Mouse (Mus musculus) stomach, embryonic 15.5 days (tissue): ENCODE data around the gene Gimap1. TPM values are rescaled to one million over a fixed set of nuclear protein-coding genes. Genes with fewer than 3 reads are reported as not detected.
A peak's percentile ranks its signal among the peaks of the same experiment; 100 is the strongest.

ENCODE experiments used
- ATAC-seq: fragments of 200-750 bp; cut with Nextera tagmentation; 2 replicates; pipeline ENCODE4 v1.8.0; 2017; ENCODE audit warnings: low read depth, moderate number of reproducible peaks, moderate TSS enrichment; ENCODE audit not compliant: insufficient read depth, low FRiP score
- H3K27ac ChIP-seq: fragments of 300-500 bp; sonication (generic); 2 replicates; pipeline ENCODE4 v1.5.1; 2015; ENCODE audit warnings: mild to moderate bottlenecking, inconsistent platforms
- H3K27me3 ChIP-seq: fragments of 300-500 bp; sonication (generic); replicated peaks from 2 replicates; pipeline ENCODE4 v1.6.1; 2015; ENCODE audit warnings: inconsistent platforms
- H3K36me3 ChIP-seq: fragments of 300-500 bp; sonication (generic); 2 replicates; pipeline ENCODE4 v1.6.1; 2015; ENCODE audit warnings: inconsistent platforms
- H3K4me1 ChIP-seq: fragments of 300-500 bp; sonication (generic); 2 replicates; pipeline ENCODE4 v1.6.1; 2015; ENCODE audit warnings: inconsistent platforms
- H3K4me2 ChIP-seq: fragments of 300-500 bp; sonication (generic); 2 replicates; pipeline ENCODE4 v1.6.1; 2015; ENCODE audit warnings: mild to moderate bottlenecking, inconsistent platforms
- H3K4me3 ChIP-seq: fragments of 300-500 bp; sonication (generic); replicated peaks from 2 replicates; pipeline ENCODE4 v1.5.1; 2015; ENCODE audit warnings: inconsistent platforms
- H3K9ac ChIP-seq: fragments of 300-500 bp; sonication (generic); 2 replicates; pipeline ENCODE4 v1.6.1; 2015; ENCODE audit warnings: inconsistent platforms
- H3K9me3 ChIP-seq: fragments of 300-500 bp; sonication (generic); 2 replicates; pipeline ENCODE4 v1.6.1; 2016; ENCODE audit warnings: inconsistent platforms
- WGBS: fragments of 180-500 bp; shearing (Covaris S2); methylation state at CpG from one replicate; pipeline ENCODE4 v1.1.7; 2015; 5-methylcytosine and 5-hydroxymethylcytosine counted together
- polyA plus RNA-seq: library from polyadenylated mRNA; unstranded; fragments of >200 nt; fragmentation: Nextera tagmentation; extraction: Ambion mirVana; gene quantifications from 2 replicates; pipeline ENCODE4 v1.2.1, GENCODE M21; 2015

The Gimap1 gene
- polyA plus RNA-seq, 1 experiment from 2014 or later: 21.8 TPM

GRCm38 (mm10) chr6:48741273-48741672 is 2.4 kb downstream of the Gimap1 start:
- peak; percentile 54; the same call in 1 of the 2 replicates for ATAC-seq
- peak overlapping the region; percentile 42; the same call in 1 of the 2 replicates for H3K27ac ChIP-seq
- no peaks in the 10 kb centered on the region for H3K36me3 ChIP-seq
- H3K9ac ChIP-seq: no peak overlapping the region
- 25% methylated on average over 3 of the region's 3 CpGs for WGBS
- H3K4me1 ChIP-seq: peaks cover 12% of the 10 kb centered on the region; the same call in 1 of the 2 replicates
- no peaks in the 10 kb centered on the region for H3K9me3 ChIP-seq
- H3K4me3 ChIP-seq: no peak overlapping the region
- H3K4me2 ChIP-seq: peak overlapping the region; percentile 87; the same call in 1 of the 2 replicates
- H3K27me3 ChIP-seq: no peaks in the 10 kb centered on the region; the same call in 1 of the 2 replicates

GRCm38 (mm10) chr6:48741711-48742206 is 2.9 kb downstream of the Gimap1 start:
- no peaks in the 10 kb centered on the region for H3K9me3 ChIP-seq
- peaks cover 13% of the 10 kb centered on the region; the same call in 1 of the 2 replicates for H3K4me1 ChIP-seq
- peak overlapping the region; percentile 87 for H3K4me2 ChIP-seq
- H3K4me3 ChIP-seq: no peak overlapping the region
- ATAC-seq: peak; percentile 48; the same call in 1 of the 2 replicates
- no peak overlapping the region for H3K9ac ChIP-seq
- no peaks in the 10 kb centered on the region for H3K36me3 ChIP-seq
- 12% methylated on average over 9 of the region's 9 CpGs for WGBS
- peak overlapping the region; percentile 42 for H3K27ac ChIP-seq
- H3K27me3 ChIP-seq: no peaks in the 10 kb centered on the region; the same call in 1 of the 2 replicates

- peak; percentile 25; the same call in 1 of the 2 replicates for ATAC-seq
- peak overlapping the region; percentile 42 for H3K27ac ChIP-seq
These were observed 3.8 kb downstream of the Gimap1 start for GRCm38 (mm10) chr6:48742422-48743351.

GRCm38 (mm10) chr6:48745490-48745889 is 6.6 kb downstream of the Gimap1 start:
- Histone ChIP-seq H3K9ac (no peak overlapping the region), H3K27me3 (no peaks in the 10 kb centered on the region; the same call in 1 of the 2 replicates), H3K36me3 (no peaks in the 10 kb centered on the region), H3K4me1 (peaks cover 13% of the 10 kb centered on the region; the same call in 1 of the 2 replicates), H3K9me3 (no peaks in the 10 kb centered on the region), H3K27ac (0 out of 2 replicates have a peak overlapping the region, but pooled peaks have one; percentile 10), H3K4me2 (no peak overlapping the region), H3K4me3 (no peak overlapping the region)
- no peak for ATAC-seq
- 52% methylated on average over 2 of the region's 2 CpGs for WGBS

More at GRCm38 (mm10) chr6:48742422-48743351, 3.8 kb downstream of the Gimap1 start:
- Histone ChIP-seq H3K4me1 (peaks cover 13% of the 10 kb centered on the region; the same call in 1 of the 2 replicates), H3K27me3 (no peaks in the 10 kb centered on the region; the same call in 1 of the 2 replicates), H3K36me3 (no peaks in the 10 kb centered on the region), H3K9ac (peak overlapping the region; percentile 47), H3K9me3 (no peaks in the 10 kb centered on the region), H3K4me3 (peak overlapping the region; percentile 41), H3K4me2 (peak overlapping the region; percentile 87)
- WGBS: 10% methylated on average over 52 of the region's 52 CpGs

GRCm38 (mm10) chr6:48745959-48746889 is 7.4 kb downstream of the Gimap1 start, which contains the start of gene Gimap5:
TSS of gene Gimap5 (plus strand) at chr6:48746197.
- H3K9ac ChIP-seq: no peak within 1 kb of the TSS
- ATAC-seq: no peak
- no peaks in the 10 kb centered on the region for H3K36me3 ChIP-seq

GRCm38 (mm10) chr6:48747091-48747966 is 8.5 kb downstream of the Gimap1 start:
- Histone ChIP-seq H3K4me2 (peak overlapping the region; percentile 13; the same call in 1 of the 2 replicates), H3K9me3 (no peaks in the 10 kb centered on the region), H3K27me3 (no peaks in the 10 kb centered on the region; the same call in 1 of the 2 replicates), H3K9ac (no peak overlapping the region), H3K4me1 (peaks cover 9% of the 10 kb centered on the region; the same call in 1 of the 2 replicates), H3K36me3 (no peaks in the 10 kb centered on the region), H3K27ac (peak overlapping the region; percentile 11; the same call in 1 of the 2 replicates), H3K4me3 (no peak overlapping the region)
- ATAC-seq: no peak
- 33% methylated on average over 7 of the region's 7 CpGs for WGBS

More at GRCm38 (mm10) chr6:48745959-48746889, 7.4 kb downstream of the Gimap1 start, which contains the start of gene Gimap5:
- no peaks in the 10 kb centered on the region for H3K9me3 ChIP-seq
- 39% methylated on average over 16 of the region's 16 CpGs for WGBS
- H3K27me3 ChIP-seq: no peaks in the 10 kb centered on the region; the same call in 1 of the 2 replicates
- H3K4me3 ChIP-seq: peak within 1 kb of the TSS; percentile 6; the same call in 1 of the 2 replicates
- H3K4me2 ChIP-seq: 0 out of 2 replicates have a peak within 1 kb of the TSS, but pooled peaks have one; percentile 28
- H3K27ac ChIP-seq: peak within 1 kb of the TSS; percentile 11; the same call in 1 of the 2 replicates
- peaks cover 12% of the 10 kb centered on the region; the same call in 1 of the 2 replicates for H3K4me1 ChIP-seq

- Histone ChIP-seq H3K27me3 (no peaks in the 10 kb centered on the region), H3K4me2 (no peak overlapping the region), H3K4me3 (no peak overlapping the region), H3K9ac (no peak overlapping the region), H3K4me1 (no peaks in the 10 kb centered on the region), H3K27ac (no peak overlapping the region), H3K36me3 (no peaks in the 10 kb centered on the region), H3K9me3 (no peaks in the 10 kb centered on the region)
- 63% methylated on average over 7 of the region's 7 CpGs for WGBS
- ATAC-seq: no peak
These were observed 24.9 kb downstream of the Gimap1 start for GRCm38 (mm10) chr6:48763567-48764270.

GRCm38 (mm10) chr6:48764496-48764895 is 25.6 kb downstream of the Gimap1 start:
- Histone ChIP-seq H3K4me1 (no peaks in the 10 kb centered on the region), H3K36me3 (no peaks in the 10 kb centered on the region), H3K27ac (no peak overlapping the region), H3K27me3 (no peaks in the 10 kb centered on the region), H3K9me3 (no peaks in the 10 kb centered on the region), H3K4me3 (no peak overlapping the region), H3K4me2 (no peak overlapping the region), H3K9ac (no peak overlapping the region)
- WGBS: 91% methylated on average over 10 of the region's 10 CpGs
- no peak for ATAC-seq

- no peak overlapping the region for H3K4me3 ChIP-seq
- H3K4me1 ChIP-seq: no peaks in the 10 kb centered on the region
- no peak overlapping the region for H3K9ac ChIP-seq
- 64% methylated on average over 9 of the region's 9 CpGs for WGBS
- no peaks in the 10 kb centered on the region for H3K9me3 ChIP-seq
- no peaks in the 10 kb centered on the region for H3K27me3 ChIP-seq
- no peak overlapping the region for H3K27ac ChIP-seq
- H3K36me3 ChIP-seq: no peaks in the 10 kb centered on the region
- no peak overlapping the region for H3K4me2 ChIP-seq
- ATAC-seq: no peak
These were observed 29.5 kb downstream of the Gimap1 start for GRCm38 (mm10) chr6:48768178-48768869.
